Mouse (Mus musculus) ES-Bruce4 (cell line): ENCODE data around the gene Glis3. TPM values are rescaled to one million over a fixed set of nuclear protein-coding genes. Genes with fewer than 3 reads are reported as not detected.
A peak's percentile ranks its signal among the peaks of the same experiment; 100 is the strongest.

Experiments used
- H3K27ac ChIP-seq: 2 replicates; pipeline ENCODE4 v1.5.1; 2012; ENCODE audit warnings: low read length, inconsistent platforms; ENCODE audit not compliant: insufficient read depth
- H3K27me3 ChIP-seq: 2 replicates; pipeline ENCODE4 v1.6.1; 2012; ENCODE audit warnings: mild to moderate bottlenecking, low read length, inconsistent platforms; ENCODE audit not compliant: control insufficient read depth, poor library complexity, insufficient read depth, severe bottlenecking
- H3K36me3 ChIP-seq: 2 replicates; pipeline ENCODE4 v1.6.1; 2012; ENCODE audit warnings: inconsistent platforms, mild to moderate bottlenecking, low read length, moderate library complexity; ENCODE audit not compliant: control insufficient read depth, poor library complexity, insufficient read depth, severe bottlenecking
- H3K4me1 ChIP-seq: one replicate; pipeline ENCODE4 v1.8.1; 2011; ENCODE audit warnings: low read length; ENCODE audit not compliant: control insufficient read depth, insufficient read depth
- H3K4me3 ChIP-seq: 2 replicates; pipeline ENCODE4 v1.5.1; 2011; ENCODE audit warnings: low read depth, mild to moderate bottlenecking, low read length
- H3K9ac ChIP-seq: 2 replicates; pipeline ENCODE4 v1.6.1; 2012; ENCODE audit warnings: low read depth, mild to moderate bottlenecking, inconsistent platforms; ENCODE audit not compliant: poor library complexity, severe bottlenecking
- H3K9me3 ChIP-seq: replicated peaks from 2 replicates; pipeline ENCODE4 v1.6.1; 2012; ENCODE audit warnings: mild to moderate bottlenecking, low read length, inconsistent platforms; ENCODE audit not compliant: control insufficient read depth, poor library complexity, insufficient read depth, severe bottlenecking
- CTCF ChIP-seq: IDR thresholded peaks from one replicate; pipeline ENCODE4 v1.8.1; 2011; ENCODE audit warnings: low read depth, low read length
- EP300 ChIP-seq: IDR thresholded peaks from 2 replicates; pipeline ENCODE4 v1.6.1; 2011; ENCODE audit warnings: low read depth, low read length; ENCODE audit not compliant: insufficient read depth
- POLR2A ChIP-seq: IDR thresholded peaks from one replicate; pipeline ENCODE4 v1.8.1; 2011; ENCODE audit warnings: low read length; ENCODE audit not compliant: insufficient read depth
- polyA plus RNA-seq: library from polyadenylated mRNA; stranded (reverse); fragments of >200 nt; gene quantifications from 2 replicates; pipeline ENCODE4 v1.2.4, GENCODE M21; 2011; ENCODE audit warnings: low read depth; ENCODE audit not compliant: missing spikeins, insufficient read depth, insufficient read length

Gene Glis3
- polyA plus RNA-seq, 1 experiment = 5.5 TPM

DNA sequence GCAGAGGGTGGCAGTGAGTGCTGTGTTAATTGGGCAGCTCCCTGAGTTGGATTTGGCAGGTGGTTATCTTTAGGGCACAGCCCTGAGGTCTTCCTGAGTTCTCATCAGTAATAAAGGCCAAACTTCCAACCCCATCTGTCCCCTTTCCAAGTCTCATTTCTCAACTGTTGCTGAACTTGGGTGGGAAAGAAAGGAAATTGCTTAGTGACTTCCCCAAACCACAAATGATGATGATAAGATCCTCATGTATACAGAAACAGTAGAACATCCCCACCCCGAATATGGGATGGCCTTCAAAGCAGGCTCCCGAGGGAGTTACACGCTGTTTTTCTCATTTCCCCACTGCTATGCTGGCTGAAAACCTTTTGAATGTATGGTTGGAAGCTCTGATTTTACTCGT is 34.8 kb upstream of the Glis3 start:
- Histone ChIP-seq H3K4me1 (no peaks in the 10 kb centered on the region), H3K9ac (no peak overlapping the region), H3K27ac (no peak overlapping the region), H3K27me3 (no peaks in the 10 kb centered on the region), H3K9me3 (no peaks in the 10 kb centered on the region), H3K36me3 (no peaks in the 10 kb centered on the region), H3K4me3 (no peak overlapping the region)
- TF ChIP-seq CTCF (no peak), POLR2A (no peak), EP300 (no peak)

GRCm38 (mm10) chr19:28697718-28698117 is 17.8 kb upstream of the Glis3 start:
- Histone ChIP-seq H3K27ac (no peak overlapping the region), H3K4me1 (no peaks in the 10 kb centered on the region), H3K36me3 (no peaks in the 10 kb centered on the region), H3K27me3 (no peaks in the 10 kb centered on the region), H3K4me3 (no peak overlapping the region), H3K9ac (no peak overlapping the region), H3K9me3 (no peaks in the 10 kb centered on the region)
- TF ChIP-seq CTCF = peak; percentile 34
- no peak for TF ChIP-seq EP300

DNA sequence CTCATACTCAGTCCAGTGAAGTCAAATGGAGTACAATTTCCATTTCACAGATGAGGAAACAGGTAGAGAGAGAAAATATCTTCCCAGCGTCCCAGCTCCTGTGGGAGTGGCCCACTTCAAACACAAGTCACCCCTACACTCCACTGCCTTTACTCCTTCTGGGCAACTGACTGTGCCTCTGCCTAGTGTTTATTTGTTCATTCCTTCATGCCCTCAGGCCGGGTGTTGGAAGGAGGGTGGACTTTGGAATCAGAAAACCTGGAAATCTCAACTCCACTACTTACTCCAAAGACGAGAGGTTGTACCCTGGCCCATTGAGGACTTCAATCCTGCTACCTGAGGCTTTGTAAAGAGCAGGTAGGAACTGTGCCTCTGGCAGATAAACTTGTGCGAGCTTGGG is 6.5 kb upstream of the Glis3 start:
- no peaks in the 10 kb centered on the region for H3K9me3 ChIP-seq
- H3K27me3 ChIP-seq = no peaks in the 10 kb centered on the region
- no peak overlapping the region for H3K9ac ChIP-seq
- TF ChIP-seq POLR2A (no peak), CTCF (no peak), EP300 (no peak)
- H3K4me1 ChIP-seq = no peaks in the 10 kb centered on the region
- no peaks in the 10 kb centered on the region for H3K36me3 ChIP-seq
- no peak overlapping the region for H3K4me3 ChIP-seq
- H3K27ac ChIP-seq = no peak overlapping the region

GRCm38 (mm10) chr19:28685484-28685883 is 5.6 kb upstream of the Glis3 start:
- H3K9ac ChIP-seq = no peak overlapping the region
- no peaks in the 10 kb centered on the region for H3K4me1 ChIP-seq
- TF ChIP-seq EP300 (no peak), POLR2A (no peak), CTCF (no peak)
- H3K4me3 ChIP-seq = no peak overlapping the region
- H3K27me3 ChIP-seq = no peaks in the 10 kb centered on the region
- no peak overlapping the region for H3K27ac ChIP-seq
- H3K36me3 ChIP-seq = no peaks in the 10 kb centered on the region
- no peaks in the 10 kb centered on the region for H3K9me3 ChIP-seq

DNA sequence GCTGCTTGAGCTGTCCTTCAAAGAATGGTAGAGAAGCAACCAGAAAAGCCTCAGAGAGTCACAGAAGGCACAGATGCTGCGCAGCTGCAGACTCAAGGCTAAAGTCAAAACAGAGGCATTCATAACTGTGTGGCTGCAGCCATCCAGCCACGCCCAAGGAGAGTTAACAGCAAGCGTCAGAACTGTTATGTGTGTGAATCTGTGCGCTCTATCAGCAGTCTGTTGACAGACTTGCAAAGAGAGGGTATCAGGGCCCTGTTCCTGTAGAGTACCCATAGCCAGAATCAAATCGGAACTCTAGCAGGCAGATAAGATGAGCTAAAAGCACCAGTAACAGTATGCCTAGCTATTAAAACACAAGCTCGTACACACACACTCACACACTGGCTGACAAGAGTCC is 4.5 kb upstream of the Glis3 start:
- no peak overlapping the region for H3K27ac ChIP-seq
- H3K9me3 ChIP-seq = no peaks in the 10 kb centered on the region
- no peaks in the 10 kb centered on the region for H3K4me1 ChIP-seq
- H3K4me3 ChIP-seq = no peak overlapping the region
- no peaks in the 10 kb centered on the region for H3K36me3 ChIP-seq
- H3K27me3 ChIP-seq = peaks cover 4% of the 10 kb centered on the region; the same call in 1 of the 2 replicates
- H3K9ac ChIP-seq = no peak overlapping the region
- no peak for TF ChIP-seq POLR2A
- no peak for TF ChIP-seq CTCF

DNA sequence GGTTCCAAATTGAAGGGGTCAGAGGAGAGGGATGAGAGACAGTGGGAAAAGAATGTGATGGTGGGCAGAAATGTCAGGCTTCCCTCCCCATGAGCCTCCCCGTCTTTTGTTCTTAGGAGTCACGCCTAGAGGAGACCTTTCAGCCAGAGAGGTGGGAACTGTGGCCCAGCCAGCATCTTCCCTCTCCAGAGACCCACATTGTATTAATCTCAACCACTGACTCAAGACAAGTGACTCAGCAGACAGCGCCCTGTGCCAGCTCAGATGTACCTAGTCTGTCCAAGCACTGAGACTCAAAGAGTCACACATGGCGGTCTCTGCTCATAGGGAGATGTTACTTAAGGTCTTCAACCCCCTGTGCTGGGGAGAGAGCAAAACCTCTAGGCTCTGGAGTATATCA is 3.5 kb upstream of the Glis3 start:
- no peak for TF ChIP-seq CTCF
- no peak for TF ChIP-seq POLR2A
- no peak for TF ChIP-seq EP300
- Histone ChIP-seq H3K9me3 (no peaks in the 10 kb centered on the region), H3K4me1 (peaks cover 2% of the 10 kb centered on the region), H3K27me3 (peaks cover 10% of the 10 kb centered on the region; the same call in 1 of the 2 replicates), H3K9ac (no peak overlapping the region), H3K4me3 (no peak overlapping the region), H3K36me3 (no peaks in the 10 kb centered on the region), H3K27ac (no peak overlapping the region)
